Mouse (Mus musculus): ENCODE data around the gene Cutc. TPM values are rescaled to one million over a fixed set of nuclear protein-coding genes. Genes with fewer than 3 reads are reported as not detected.

Cutc gene
- total RNA-seq (2012; rRNA removed) (10.0 and 10.1 TPM in 2 replicates), polyA plus RNA-seq (2012; ENCODE audit: insufficient read depth in 1 of 2, insufficient read length in 2 of 2, low read depth in 1 of 2, low replicate concordance in 2 of 2, missing spikeins in 1 of 2) (10 to 100 TPM in 1 of 2 experiments, not detected in 1; 18.8 TPM)

DNA sequence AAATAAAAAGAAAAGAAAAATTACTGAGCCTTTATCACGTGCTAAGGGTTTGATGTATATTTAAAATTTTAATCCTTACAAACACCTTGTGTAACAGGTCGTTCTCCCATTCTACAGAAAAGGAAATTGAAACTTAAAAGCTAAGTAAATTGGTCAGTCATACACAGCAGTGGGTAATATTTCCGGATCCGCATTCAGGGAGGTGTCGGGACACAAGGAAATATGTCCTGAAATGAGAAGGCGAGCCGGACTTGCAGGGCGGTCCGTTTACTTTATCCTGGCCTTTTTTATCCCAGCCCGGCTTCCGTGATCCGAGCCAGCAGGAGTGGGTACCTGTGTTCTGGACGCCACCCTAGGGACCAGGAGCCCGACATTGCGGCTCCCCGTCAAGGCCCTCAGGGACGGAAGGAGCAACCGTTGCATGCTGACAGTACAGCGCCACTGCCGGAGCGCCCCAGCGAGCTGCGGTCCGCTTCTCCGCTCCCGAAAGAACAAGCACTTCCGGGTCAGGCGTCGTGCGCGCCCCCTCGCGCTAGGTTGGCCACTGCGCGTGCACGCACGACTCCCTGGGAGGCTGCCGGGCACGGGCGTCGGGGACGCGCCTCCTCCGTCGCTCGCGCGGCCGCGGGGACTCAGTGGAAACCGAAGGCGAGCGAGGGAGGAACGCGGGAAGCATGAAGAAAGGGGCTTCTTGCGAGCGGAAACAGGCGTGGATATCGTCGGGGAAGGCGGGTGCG is at the start of gene Cutc, which contains the start of gene Cox15:
Gene Cutc, plus strand, starts transcription at position 508 of the 737 bp plus-strand sequence.
Gene Cox15, minus strand, starts transcription at position 512 of the 737 bp plus-strand sequence.
- peak; percentile 99 for DNase-seq (ENCODE audit: low read depth, low spot score)
- Histone ChIP-seq H3K9me3 (replicated peaks; ENCODE audit: insufficient read depth, low read length) (no peaks in the 10 kb centered on the region), H3K4me3 (ENCODE audit: control insufficient read depth in 1 of 2, insufficient read depth in 1 of 2, low read depth in 2 of 2, low read length in 2 of 2) (peak within 1 kb of the TSS; percentile 84 to 98), H3K4me1 (ENCODE audit: control insufficient read depth in 1 of 2, insufficient read depth in 2 of 2, low read length in 2 of 2) (peaks cover 9 to 15% of the 10 kb centered on the region in 2 experiments), H3K79me2 (ENCODE audit: control insufficient read depth, insufficient read depth, low read length, poor library complexity) (peaks cover 15% of the 10 kb centered on the region), H3K36me3 (ENCODE audit: control insufficient read depth in 1 of 2, insufficient read depth in 2 of 2, low read length in 2 of 2) (peaks cover 10 to 33% of the 10 kb centered on the region in 2 experiments), H3K9ac (ENCODE audit: control insufficient read depth, low read depth, low read length, poor library complexity, severe bottlenecking) (peak within 1 kb of the TSS; percentile 98), H3K27me3 (ENCODE audit: control insufficient read depth in 1 of 2, insufficient read depth in 2 of 2, low read length in 2 of 2) (no peaks in the 10 kb centered on the region), H3K27ac (ENCODE audit: control insufficient read depth, low read depth, low read length) (peak within 1 kb of the TSS; percentile 98)
- TF ChIP-seq EP300 (IDR thresholded peaks at IDR 0.05; ENCODE audit: low read depth in 1 of 2, low read length in 2 of 2) (peak in 1 of 2 experiments; percentile 57; a peak in 1 of 4 replicates), USF2 (IDR thresholded peaks at IDR 0.05; ENCODE audit: borderline replicate concordance in 1 of 2, insufficient read depth in 1 of 2, low read depth in 1 of 2, low read length in 2 of 2) (no peak), POLR2AphosphoS2 (IDR thresholded peaks at IDR 0.05; ENCODE audit: low read length) (peak; percentile 98), ZKSCAN1 (IDR thresholded peaks at IDR 0.05; ENCODE audit: low read depth, low read length) (no peak), MXI1 (IDR thresholded peaks at IDR 0.05; ENCODE audit: low read depth, low read length) (peak; percentile 84; the same call in 1 of the 2 replicates), NRF1 (IDR thresholded peaks at IDR 0.05; ENCODE audit: insufficient read depth, low read depth, low read length, poor library complexity, severe bottlenecking) (peak; percentile 55), UBTF (IDR thresholded peaks at IDR 0.05; ENCODE audit: borderline replicate concordance, insufficient read depth, low read depth, low read length) (no peak), JUND (IDR thresholded peaks at IDR 0.05; ENCODE audit: low read depth, low read length) (no peak), RCOR1 (IDR thresholded peaks at IDR 0.05; ENCODE audit: low read depth, low read length) (no peak), MAFK (IDR thresholded peaks at IDR 0.05; ENCODE audit: borderline replicate concordance, low read depth, low read length) (0 out of 2 replicates have a peak, but pooled peaks have one; percentile 9), RAD21 (IDR thresholded peaks at IDR 0.05; ENCODE audit: low read depth, low read length) (no peak), E2F4 (IDR thresholded peaks at IDR 0.05; ENCODE audit: borderline replicate concordance, low read depth, low read length) (peak; percentile 70; the same call in 1 of the 2 replicates), TBP (IDR thresholded peaks at IDR 0.05; ENCODE audit: low read depth, low read length) (peak; percentile 88), POLR2A (IDR thresholded peaks at IDR 0.05; ENCODE audit: control insufficient read depth in 1 of 2, insufficient read depth in 1 of 2, low read depth in 1 of 2, low read length in 2 of 2, poor library complexity in 1 of 2) (peak; percentile 90 to 99), HCFC1 (IDR thresholded peaks at IDR 0.05; ENCODE audit: low read depth, low read length) (peak; percentile 89), TCF12 (IDR thresholded peaks at IDR 0.05; ENCODE audit: low read depth, low read length) (peak; percentile 85), ZNF384 (IDR thresholded peaks at IDR 0.05; ENCODE audit: low read depth, low read length) (no peak), POLR2AphosphoS5 (IDR thresholded peaks at IDR 0.05; ENCODE audit: borderline replicate concordance, low read depth, low read length) (peak; percentile 77; the same call in 1 of the 2 replicates), CHD2 (IDR thresholded peaks at IDR 0.05; ENCODE audit: low read length) (no peak), TAL1 (IDR thresholded peaks at IDR 0.05; ENCODE audit: low read length) (no peak), GATA1 (IDR thresholded peaks at IDR 0.05; ENCODE audit: low read depth, low read length) (no peak), MYB (IDR thresholded peaks at IDR 0.05; ENCODE audit: low read depth, low read length) (peak; percentile 51; the same call in 1 of the 2 replicates), MEF2A (IDR thresholded peaks at IDR 0.05; ENCODE audit: extremely low read depth, insufficient replicate concordance, low read depth, low read length, poor library complexity, severe bottlenecking) (0 out of 2 replicates have a peak, but pooled peaks have one; percentile 58), KAT2A (conservative IDR thresholded peaks at IDR 0.05; ENCODE audit: low read depth, low read length) (peak; percentile 69; the same call in 1 of the 2 replicates), ETS1 (IDR thresholded peaks at IDR 0.05; ENCODE audit: low read depth, low read length) (peak; percentile 34; the same call in 1 of the 2 replicates), ZMIZ1 (IDR thresholded peaks at IDR 0.05; ENCODE audit: low read depth, low read length) (peak; percentile 96), MYC (IDR thresholded peaks at IDR 0.05; ENCODE audit: low read depth, low read length) (no peak), USF1 (IDR thresholded peaks at IDR 0.05; ENCODE audit: low read depth, low read length) (peak; percentile 7; the same call in 1 of the 2 replicates), MAX (IDR thresholded peaks at IDR 0.05; ENCODE audit: low read length) (peak; percentile 70), MAZ (IDR thresholded peaks at IDR 0.05; ENCODE audit: low read depth, low read length) (peak; percentile 82; the same call in 1 of the 2 replicates), SMC3 (IDR thresholded peaks at IDR 0.05; ENCODE audit: low read depth, low read length) (no peak), ZC3H11A (IDR thresholded peaks at IDR 0.05; ENCODE audit: low read depth, low read length) (no peak), GABPA (IDR thresholded peaks at IDR 0.05; ENCODE audit: low read depth, low read length) (peak; percentile 41; the same call in 1 of the 2 replicates), BHLHE40 (IDR thresholded peaks at IDR 0.05; ENCODE audit: borderline replicate concordance, low read depth, low read length) (peak; percentile 51; the same call in 1 of the 2 replicates)
